Mouse (Mus musculus): ENCODE measurements around the gene Litaf.

The Litaf gene

GRCm38 (mm10) chr16:10915066-10915465, 150.9 kb downstream of the Litaf start:
- in situ Hi-C loops (cut with MboI, MseI) = no loop called here

DNA sequence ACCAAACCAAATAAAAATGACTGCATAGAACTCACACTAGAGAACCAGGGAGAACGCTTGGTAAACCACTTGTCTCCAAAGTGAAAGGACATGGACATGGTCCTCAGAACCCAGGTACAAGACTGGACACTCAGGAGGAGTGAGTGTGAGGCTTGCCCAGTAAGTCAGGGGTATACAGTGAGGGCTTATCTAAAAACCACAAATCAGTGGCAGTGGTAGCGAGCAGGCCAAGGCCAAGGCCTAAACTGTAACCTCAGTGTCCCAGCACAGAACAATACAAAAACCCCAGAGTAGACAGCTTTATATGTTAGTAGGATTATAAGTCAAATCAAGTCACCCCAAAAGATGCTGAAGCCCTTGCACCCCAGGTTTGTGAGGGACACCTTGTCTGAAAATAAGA, 154.9 kb downstream of the Litaf start:
- in situ Hi-C loops (cut with MboI, MseI) = no loop called here

- in situ Hi-C loops (cut with MboI, MseI) = no loop called here
These were observed 155.4 kb downstream of the Litaf start for GRCm38 (mm10) chr16:10910541-10910940.
